Mouse (Mus musculus) stomach, embryonic 14.5 days (tissue): ENCODE data around the gene Dera. TPM values are rescaled to one million over a fixed set of nuclear protein-coding genes. Genes with fewer than 3 reads are reported as not detected.

ENCODE experiments used
- ATAC-seq: fragments of 200-750 bp; cut with Nextera tagmentation; 2 replicates; pipeline ENCODE4 v1.8.0; 2017; ENCODE audit warnings: low read depth, moderate TSS enrichment; ENCODE audit not compliant: insufficient number of reproducible peaks, insufficient read depth, low FRiP score
- H3K27ac ChIP-seq: fragments of 300-500 bp; sonication (generic); 2 replicates; pipeline ENCODE4 v1.5.1; 2014; ENCODE audit warnings: mild to moderate bottlenecking, low read length, moderate library complexity, mixed read lengths
- H3K27me3 ChIP-seq: fragments of 300-500 bp; sonication (generic); 2 replicates; pipeline ENCODE4 v1.6.1; 2014; ENCODE audit warnings: low read length, control low read depth, mixed read lengths; ENCODE audit not compliant: control insufficient read depth, insufficient read depth
- H3K36me3 ChIP-seq: fragments of 300-500 bp; sonication (generic); 2 replicates; pipeline ENCODE4 v1.6.1; 2014; ENCODE audit warnings: mild to moderate bottlenecking, control low read depth, low read length, moderate library complexity, mixed read lengths; ENCODE audit not compliant: control insufficient read depth, insufficient read depth
- H3K4me1 ChIP-seq: fragments of 300-500 bp; sonication (generic); 2 replicates; pipeline ENCODE4 v1.6.1; 2014; ENCODE audit warnings: low read length, control low read depth, mixed read lengths; ENCODE audit not compliant: control insufficient read depth, insufficient read depth
- H3K4me2 ChIP-seq: fragments of 300-500 bp; sonication (generic); replicated peaks from 2 replicates; pipeline ENCODE4 v1.6.1; 2014; ENCODE audit warnings: low read depth, low read length, control low read depth
- H3K4me3 ChIP-seq: fragments of 300-500 bp; sonication (generic); 2 replicates; pipeline ENCODE4 v1.5.1; 2014; ENCODE audit warnings: low read depth, low read length, control low read depth
- H3K9ac ChIP-seq: fragments of 300-500 bp; sonication (generic); replicated peaks from 2 replicates; pipeline ENCODE4 v1.6.1; 2014; ENCODE audit warnings: low read depth, mild to moderate bottlenecking, control low read depth, low read length, moderate library complexity, mixed read lengths
- H3K9me3 ChIP-seq: fragments of 300-500 bp; sonication (generic); 2 replicates; pipeline ENCODE4 v1.6.1; 2016; ENCODE audit warnings: low read depth, low read length, control low read depth; ENCODE audit not compliant: control insufficient read depth
- WGBS: fragments of 180-500 bp; shearing (Covaris S2); extraction: QIAGEN DNeasy Blood & Tissue Kit; methylation state at CpG from one replicate; pipeline ENCODE4 v1.1.7; 2014; 5-methylcytosine and 5-hydroxymethylcytosine counted together
- polyA plus RNA-seq: library from polyadenylated mRNA; unstranded; fragments of >200 nt; fragmentation: Nextera tagmentation; extraction: Ambion mirVana; gene quantifications from 2 replicates; pipeline ENCODE4 v1.2.1, GENCODE M21; 2014

Dera gene
- polyA plus RNA-seq, 1 experiment from 2014 or later = 50.7 TPM

- Histone ChIP-seq H3K4me1 (no peaks in the 10 kb centered on the region), H3K9ac (no peak overlapping the region), H3K27me3 (no peaks in the 10 kb centered on the region), H3K27ac (no peak overlapping the region), H3K4me3 (no peak overlapping the region), H3K36me3 (no peaks in the 10 kb centered on the region), H3K9me3 (0 out of 2 replicates have a peak, but pooled peaks cover 2% of the 10 kb centered on the region), H3K4me2 (no peak overlapping the region)
- ATAC-seq = no peak
- whole genome bisulfite sequencing = 83% methylated on average over 3 of the region's 3 CpGs
These were observed 52.0 kb downstream of the Dera start for GRCm38 (mm10) chr6:137806342-137806741.

DNA sequence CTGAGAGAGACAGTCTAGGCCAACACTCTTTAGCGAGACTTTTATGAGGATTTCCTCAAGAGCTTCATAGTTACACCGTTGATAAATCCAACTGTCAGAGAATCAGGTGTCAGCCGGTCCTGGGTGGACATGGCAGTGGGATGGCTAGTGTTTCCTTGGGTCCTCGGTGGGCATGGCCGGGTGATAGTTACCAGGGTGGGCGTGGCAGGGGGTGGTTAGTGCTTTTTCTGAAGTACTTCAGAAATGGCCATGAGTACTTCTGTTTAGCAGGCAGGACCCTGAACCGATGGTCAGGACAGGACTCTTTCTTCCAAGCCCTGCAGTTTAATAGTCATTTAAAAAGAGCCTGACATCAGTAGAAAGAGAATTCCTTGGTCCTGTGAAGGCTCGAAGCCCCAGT, 52.5 kb downstream of the Dera start:
- 85% methylated on average over 8 of the region's 8 CpGs for WGBS
- H3K4me1 ChIP-seq = no peaks in the 10 kb centered on the region
- no peak for ATAC-seq
- 0 out of 2 replicates have a peak, but pooled peaks cover 2% of the 10 kb centered on the region for H3K9me3 ChIP-seq
- H3K27ac ChIP-seq = no peak overlapping the region
- no peaks in the 10 kb centered on the region for H3K27me3 ChIP-seq
- H3K9ac ChIP-seq = no peak overlapping the region
- H3K4me3 ChIP-seq = no peak overlapping the region
- no peaks in the 10 kb centered on the region for H3K36me3 ChIP-seq
- no peak overlapping the region for H3K4me2 ChIP-seq

- 0 out of 2 replicates have a peak, but pooled peaks cover 2% of the 10 kb centered on the region for H3K9me3 ChIP-seq
- no peak overlapping the region for H3K9ac ChIP-seq
- H3K4me2 ChIP-seq = no peak overlapping the region
- H3K4me1 ChIP-seq = no peaks in the 10 kb centered on the region
- no peak overlapping the region for H3K4me3 ChIP-seq
- WGBS = 93% methylated on average over 6 of the region's 6 CpGs
- no peak for ATAC-seq
- no peak overlapping the region for H3K27ac ChIP-seq
- H3K27me3 ChIP-seq = no peaks in the 10 kb centered on the region
- no peaks in the 10 kb centered on the region for H3K36me3 ChIP-seq
These were observed 53.0 kb downstream of the Dera start for GRCm38 (mm10) chr6:137807296-137807695.

GRCm38 (mm10) chr6:137808706-137809105, 54.4 kb downstream of the Dera start:
- H3K36me3 ChIP-seq = no peaks in the 10 kb centered on the region
- H3K27ac ChIP-seq = no peak overlapping the region
- no peak for ATAC-seq
- no peak overlapping the region for H3K9ac ChIP-seq
- H3K4me3 ChIP-seq = no peak overlapping the region
- WGBS = 81% methylated on average over 6 of the region's 6 CpGs
- no peak overlapping the region for H3K4me2 ChIP-seq
- H3K27me3 ChIP-seq = no peaks in the 10 kb centered on the region
- 0 out of 2 replicates have a peak, but pooled peaks cover 2% of the 10 kb centered on the region for H3K9me3 ChIP-seq
- H3K4me1 ChIP-seq = no peaks in the 10 kb centered on the region

GRCm38 (mm10) chr6:137810136-137810535, 55.8 kb downstream of the Dera start:
- ATAC-seq = no peak

DNA sequence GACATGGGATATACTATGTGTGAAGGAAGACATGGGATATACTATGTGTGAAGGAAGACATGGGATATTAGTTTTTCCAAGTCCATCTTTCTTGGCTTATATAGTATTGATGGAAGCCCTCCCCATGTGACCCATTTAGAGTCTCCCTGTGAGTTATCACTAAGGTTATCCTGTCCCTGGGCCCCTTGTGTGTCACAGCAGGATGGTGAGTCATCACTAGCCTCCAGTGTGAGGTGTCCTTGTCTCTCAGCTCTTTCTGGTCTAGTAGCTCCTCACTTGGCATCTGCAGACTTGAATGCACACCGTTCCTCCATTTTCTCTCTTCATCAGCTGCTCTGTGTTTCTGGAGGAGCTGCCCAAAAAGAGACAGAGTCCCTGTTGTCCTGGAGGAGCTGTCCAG, 59.7 kb downstream of the Dera start:
- Histone ChIP-seq H3K4me1 (no peaks in the 10 kb centered on the region), H3K36me3 (no peaks in the 10 kb centered on the region), H3K4me3 (no peak overlapping the region), H3K9me3 (no peaks in the 10 kb centered on the region), H3K4me2 (no peak overlapping the region), H3K27ac (no peak overlapping the region), H3K9ac (no peak overlapping the region), H3K27me3 (no peaks in the 10 kb centered on the region)
- WGBS = 84% methylated on average over 1 of the region's 1 CpGs
- ATAC-seq = no peak

More at GRCm38 (mm10) chr6:137810136-137810535, 55.8 kb downstream of the Dera start:
- Histone ChIP-seq H3K36me3 (no peaks in the 10 kb centered on the region), H3K9me3 (0 out of 2 replicates have a peak, but pooled peaks cover 2% of the 10 kb centered on the region), H3K27me3 (no peaks in the 10 kb centered on the region), H3K4me1 (no peaks in the 10 kb centered on the region), H3K4me2 (no peak overlapping the region), H3K9ac (no peak overlapping the region), H3K4me3 (no peak overlapping the region), H3K27ac (no peak overlapping the region)
- 66% methylated on average over 5 of the region's 5 CpGs for WGBS

DNA sequence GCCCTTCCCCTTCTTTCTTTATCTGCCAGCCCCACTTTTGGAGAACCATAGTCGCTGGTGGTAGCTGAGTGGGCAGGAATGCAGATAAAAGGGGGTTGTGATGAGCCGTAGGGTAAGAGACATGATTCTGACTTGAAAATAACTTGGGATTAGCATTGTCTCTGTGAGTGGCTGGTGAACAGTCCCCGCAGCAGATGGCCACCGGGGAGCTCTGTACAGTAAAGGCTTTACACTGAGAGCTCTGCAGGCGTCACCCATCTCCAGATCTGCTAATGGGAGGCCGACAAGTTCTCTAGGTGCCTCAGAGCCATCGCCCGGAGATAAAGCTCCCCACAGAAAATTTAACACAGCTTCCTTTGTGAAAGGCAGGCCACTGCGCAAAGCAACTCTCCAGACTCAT, 62.2 kb downstream of the Dera start:
- H3K4me1 ChIP-seq = no peaks in the 10 kb centered on the region
- H3K36me3 ChIP-seq = no peaks in the 10 kb centered on the region
- H3K9ac ChIP-seq = no peak overlapping the region
- no peaks in the 10 kb centered on the region for H3K9me3 ChIP-seq
- no peak overlapping the region for H3K4me2 ChIP-seq
- WGBS = 59% methylated on average over 9 of the region's 9 CpGs
- no peak overlapping the region for H3K27ac ChIP-seq
- no peak overlapping the region for H3K4me3 ChIP-seq
- no peak for ATAC-seq
- H3K27me3 ChIP-seq = no peaks in the 10 kb centered on the region

DNA sequence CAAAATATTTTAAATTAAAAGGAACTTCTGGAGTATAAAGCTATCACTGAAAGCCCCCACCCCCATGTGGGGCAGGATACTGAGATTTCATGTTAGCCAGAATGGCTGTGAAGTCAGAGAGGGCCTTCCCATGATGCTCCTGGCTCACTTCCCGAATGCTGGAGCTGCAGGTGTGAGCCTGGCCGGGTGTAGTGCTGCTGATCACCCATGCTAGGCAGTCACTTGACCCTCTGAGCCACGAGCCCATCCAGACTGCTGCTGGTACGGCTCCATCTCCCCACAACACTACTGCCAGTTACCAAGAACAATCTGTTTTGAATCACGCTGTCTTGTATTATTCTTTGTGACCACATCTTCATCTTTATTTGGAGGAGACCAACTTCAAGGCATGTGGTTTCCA, 68.2 kb downstream of the Dera start:
- H3K9me3 ChIP-seq = no peaks in the 10 kb centered on the region
- H3K4me1 ChIP-seq = no peaks in the 10 kb centered on the region
- 82% methylated on average over 5 of the region's 5 CpGs for WGBS
- H3K27ac ChIP-seq = no peak overlapping the region
- no peak overlapping the region for H3K4me2 ChIP-seq
- no peaks in the 10 kb centered on the region for H3K36me3 ChIP-seq
- no peak overlapping the region for H3K9ac ChIP-seq
- no peak overlapping the region for H3K4me3 ChIP-seq
- no peak for ATAC-seq
- H3K27me3 ChIP-seq = no peaks in the 10 kb centered on the region
